Mouse (Mus musculus): ENCODE measurements around the gene Ptgr1. TPM values are rescaled to one million over a fixed set of nuclear protein-coding genes. Genes with fewer than 3 reads are reported as not detected.
A peak's percentile ranks its signal among the peaks of the same experiment; 100 is the strongest.

Gene Ptgr1
- polyA plus RNA-seq, 1 experiment from 2014 or later: 31.1 TPM

DNA sequence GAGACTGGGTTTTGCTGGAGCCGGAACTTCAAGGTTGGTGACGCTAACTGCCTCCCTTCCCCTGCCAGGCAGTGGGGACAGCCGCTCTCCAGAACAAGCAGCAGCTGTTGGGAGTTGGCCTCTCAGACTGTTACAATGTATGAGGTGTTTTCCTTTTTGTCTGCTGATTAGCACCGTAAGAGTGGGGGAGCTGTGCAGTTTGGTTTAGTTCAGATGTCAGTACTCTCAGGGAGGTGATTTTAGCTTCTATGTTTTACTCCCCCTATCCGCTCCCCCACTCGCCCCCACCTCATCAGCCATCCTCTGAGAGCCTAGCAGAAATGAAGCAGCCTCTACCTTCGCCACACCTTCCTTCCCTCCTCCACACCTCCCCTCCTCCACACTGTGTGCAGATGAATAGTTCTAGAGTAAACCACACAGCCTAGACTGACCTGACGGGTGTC is 8.4 kb upstream of the Ptgr1 start:
- no peak for TF ChIP-seq CTCF (IDR thresholded peaks at IDR 0.05; ENCODE audit: low read depth)
- WGBS: 52% methylated on average over 8 of the region's 8 CpGs
- no peaks in the 10 kb centered on the region for H3K9me3 ChIP-seq (ENCODE audit: control insufficient read depth)
- no peak overlapping the region for H3K4me3 ChIP-seq (ENCODE audit: low read depth, low read length)
- H3K4me1 ChIP-seq (replicated peaks; ENCODE audit: control insufficient read depth, insufficient read depth, low read length): peaks cover 3% of the 10 kb centered on the region
- no peak for ATAC-seq
- no peaks in the 10 kb centered on the region for H3K36me3 ChIP-seq (ENCODE audit: control insufficient read depth, insufficient read depth)
- H3K27me3 ChIP-seq (replicated peaks; ENCODE audit: control insufficient read depth, insufficient read depth, low read length): no peaks in the 10 kb centered on the region
- peak overlapping the region; percentile 14; the same call in 1 of the 2 replicates for H3K4me2 ChIP-seq (replicated peaks; ENCODE audit: low read depth)
- H3K9ac ChIP-seq (ENCODE audit: low read depth, low read length): no peak overlapping the region
- H3K27ac ChIP-seq (ENCODE audit: low read depth, low read length): peak overlapping the region; percentile 66

DNA sequence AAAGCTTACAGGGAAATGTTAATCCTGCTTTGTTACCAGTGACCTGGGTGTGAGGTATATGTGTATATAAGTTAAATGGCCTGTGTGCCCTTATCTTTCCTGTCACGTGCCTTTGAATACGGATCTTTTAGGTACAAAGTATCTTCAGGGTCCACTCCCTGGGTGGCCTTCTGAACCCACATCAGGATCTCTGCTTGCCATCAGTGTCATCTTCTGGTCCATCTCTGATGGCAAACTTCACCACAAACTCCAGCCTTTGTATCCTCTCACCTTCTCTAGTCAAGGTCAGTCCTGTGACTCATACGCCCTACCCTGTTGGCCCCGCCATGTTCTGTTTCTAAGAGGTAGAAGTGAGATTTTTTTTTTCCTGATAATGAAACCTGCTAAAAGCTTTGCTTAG is 7.8 kb upstream of the Ptgr1 start, which contains the start of gene Dnajc25:
Dnajc25 (plus strand) TSS at position 301 of the 400 bp plus-strand sequence.
- Histone ChIP-seq H3K9ac (ENCODE audit: low read depth, low read length) (no peak within 1 kb of the TSS), H3K27me3 (replicated peaks; ENCODE audit: control insufficient read depth, insufficient read depth, low read length) (no peaks in the 10 kb centered on the region), H3K4me1 (replicated peaks; ENCODE audit: control insufficient read depth, insufficient read depth, low read length) (peaks cover 3% of the 10 kb centered on the region), H3K9me3 (ENCODE audit: control insufficient read depth) (no peaks in the 10 kb centered on the region), H3K27ac (ENCODE audit: low read depth, low read length) (peak within 1 kb of the TSS; percentile 66), H3K4me3 (ENCODE audit: low read depth, low read length) (no peak within 1 kb of the TSS), H3K36me3 (ENCODE audit: control insufficient read depth, insufficient read depth) (no peaks in the 10 kb centered on the region), H3K4me2 (replicated peaks; ENCODE audit: low read depth) (peak within 1 kb of the TSS; percentile 14; the same call in 1 of the 2 replicates)
- no peak for ATAC-seq
- no peak for TF ChIP-seq CTCF (IDR thresholded peaks at IDR 0.05; ENCODE audit: low read depth)
- 38% methylated on average over 4 of the region's 4 CpGs for WGBS

DNA sequence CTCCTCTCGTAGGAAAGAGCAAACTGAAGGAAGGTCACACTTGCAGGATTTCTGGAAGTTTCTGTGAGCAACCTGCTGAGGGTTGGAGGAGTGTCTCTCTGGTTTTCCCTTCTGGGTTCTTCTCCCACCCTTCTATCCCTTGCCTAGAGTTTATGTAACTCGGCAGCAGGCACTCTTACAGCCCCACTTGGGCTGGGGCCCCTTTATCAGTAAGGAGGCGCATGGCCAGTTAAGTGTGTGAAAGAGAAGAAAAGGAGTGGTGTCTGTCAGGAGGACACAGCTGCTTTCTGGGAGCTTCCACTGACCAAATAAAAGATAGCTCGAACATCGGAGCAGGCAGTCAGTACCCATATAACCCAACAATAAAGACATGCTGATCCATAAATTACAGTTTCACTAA is 5.3 kb upstream of the Ptgr1 start:
- Histone ChIP-seq H3K4me2 (replicated peaks; ENCODE audit: low read depth) (no peak overlapping the region), H3K4me3 (ENCODE audit: low read depth, low read length) (no peak overlapping the region), H3K27ac (ENCODE audit: low read depth, low read length) (no peak overlapping the region), H3K36me3 (ENCODE audit: control insufficient read depth, insufficient read depth) (no peaks in the 10 kb centered on the region), H3K27me3 (replicated peaks; ENCODE audit: control insufficient read depth, insufficient read depth, low read length) (no peaks in the 10 kb centered on the region), H3K4me1 (replicated peaks; ENCODE audit: control insufficient read depth, insufficient read depth, low read length) (peaks cover 3% of the 10 kb centered on the region), H3K9ac (ENCODE audit: low read depth, low read length) (no peak overlapping the region), H3K9me3 (ENCODE audit: control insufficient read depth) (no peaks in the 10 kb centered on the region)
- 43% methylated on average over 5 of the region's 5 CpGs for WGBS
- no peak for ATAC-seq
- no peak for TF ChIP-seq CTCF (IDR thresholded peaks at IDR 0.05; ENCODE audit: low read depth)

DNA sequence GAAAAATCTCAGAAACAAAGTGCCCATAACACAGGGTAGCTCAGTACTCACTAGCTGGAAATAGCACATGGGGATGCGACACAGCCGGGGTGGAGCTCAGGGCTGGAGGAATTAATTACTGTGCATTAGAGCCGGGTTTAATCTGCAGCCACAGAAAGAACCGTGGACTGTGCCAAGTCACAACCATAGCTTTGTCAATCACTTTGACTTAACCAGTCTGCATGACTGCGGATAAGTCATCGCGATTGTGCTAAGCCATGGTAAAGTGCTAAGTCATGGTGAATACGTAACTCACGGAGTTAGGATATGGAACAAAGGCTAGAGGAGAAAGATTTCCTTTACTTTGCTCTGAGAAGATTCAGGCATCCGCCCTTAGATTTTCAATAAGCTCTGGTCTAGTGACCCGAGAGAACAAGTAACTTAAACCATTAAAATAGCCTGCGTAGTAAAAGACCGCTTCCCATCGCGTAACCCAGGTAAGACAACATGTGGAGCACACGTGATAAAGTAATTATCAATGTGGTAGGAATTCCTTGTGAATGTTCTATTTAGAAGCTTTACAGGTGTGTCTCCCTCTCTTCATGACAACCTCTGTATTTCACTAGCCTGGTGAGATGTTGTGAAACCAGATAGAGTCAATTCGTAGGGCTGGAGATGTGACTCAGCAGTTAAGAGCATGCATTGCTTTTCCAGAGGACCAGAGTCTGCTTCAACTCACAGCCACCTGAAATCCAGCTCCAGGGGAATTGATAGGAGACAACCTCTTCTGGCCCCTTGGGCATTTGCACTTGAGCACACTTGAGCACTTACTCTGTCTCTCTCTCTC is 3.9 kb upstream of the Ptgr1 start:
- Histone ChIP-seq H3K4me2 (replicated peaks; ENCODE audit: low read depth) (no peak overlapping the region), H3K9me3 (ENCODE audit: control insufficient read depth) (no peaks in the 10 kb centered on the region), H3K27me3 (replicated peaks; ENCODE audit: control insufficient read depth, insufficient read depth, low read length) (no peaks in the 10 kb centered on the region), H3K27ac (ENCODE audit: low read depth, low read length) (peak overlapping the region; percentile 30; the same call in 1 of the 2 replicates), H3K4me1 (replicated peaks; ENCODE audit: control insufficient read depth, insufficient read depth, low read length) (peaks cover 3% of the 10 kb centered on the region), H3K9ac (ENCODE audit: low read depth, low read length) (no peak overlapping the region), H3K4me3 (ENCODE audit: low read depth, low read length) (no peak overlapping the region), H3K36me3 (ENCODE audit: control insufficient read depth, insufficient read depth) (no peaks in the 10 kb centered on the region)
- 74% methylated on average over 17 of the region's 17 CpGs for WGBS
- peak; percentile 71 for ATAC-seq
- no peak for TF ChIP-seq CTCF (IDR thresholded peaks at IDR 0.05; ENCODE audit: low read depth)

DNA sequence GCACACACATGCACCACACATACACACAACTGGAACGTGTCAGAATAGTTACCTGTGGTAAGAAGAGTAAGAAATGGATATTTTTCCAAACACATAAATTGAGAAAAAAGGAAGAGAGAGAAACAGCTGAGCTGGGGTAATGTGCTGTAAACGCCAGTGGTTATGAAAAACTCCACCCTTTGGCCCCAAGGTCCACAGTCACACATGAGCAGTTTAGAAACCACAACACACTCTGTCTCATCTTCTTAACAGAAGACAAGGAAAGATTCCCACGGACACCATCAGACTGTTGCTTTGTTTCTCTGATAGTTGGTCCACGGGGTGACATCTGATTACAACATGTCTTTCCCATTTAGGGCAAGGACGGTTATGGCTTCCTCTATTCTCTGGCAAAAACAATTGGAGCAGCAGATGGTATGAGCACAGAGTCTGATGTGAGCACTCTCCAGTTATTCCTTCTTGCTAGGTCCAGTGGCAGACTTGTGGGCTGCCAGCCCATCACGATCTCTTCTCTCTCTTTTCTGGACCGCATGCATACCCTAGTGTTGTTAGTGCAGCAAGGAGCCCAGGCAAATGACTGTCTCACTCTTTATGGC is 2.5 kb upstream of the Ptgr1 start:
- H3K9ac ChIP-seq (ENCODE audit: low read depth, low read length): no peak overlapping the region
- H3K4me1 ChIP-seq (replicated peaks; ENCODE audit: control insufficient read depth, insufficient read depth, low read length): peaks cover 4% of the 10 kb centered on the region
- no peak overlapping the region for H3K27ac ChIP-seq (ENCODE audit: low read depth, low read length)
- ATAC-seq: no peak
- WGBS: 77% methylated on average over 7 of the region's 7 CpGs
- no peak for TF ChIP-seq CTCF (IDR thresholded peaks at IDR 0.05; ENCODE audit: low read depth)
- H3K9me3 ChIP-seq (ENCODE audit: control insufficient read depth): no peaks in the 10 kb centered on the region
- H3K36me3 ChIP-seq (ENCODE audit: control insufficient read depth, insufficient read depth): no peaks in the 10 kb centered on the region
- H3K27me3 ChIP-seq (replicated peaks; ENCODE audit: control insufficient read depth, insufficient read depth, low read length): no peaks in the 10 kb centered on the region
- H3K4me2 ChIP-seq (replicated peaks; ENCODE audit: low read depth): no peak overlapping the region
- no peak overlapping the region for H3K4me3 ChIP-seq (ENCODE audit: low read depth, low read length)

DNA sequence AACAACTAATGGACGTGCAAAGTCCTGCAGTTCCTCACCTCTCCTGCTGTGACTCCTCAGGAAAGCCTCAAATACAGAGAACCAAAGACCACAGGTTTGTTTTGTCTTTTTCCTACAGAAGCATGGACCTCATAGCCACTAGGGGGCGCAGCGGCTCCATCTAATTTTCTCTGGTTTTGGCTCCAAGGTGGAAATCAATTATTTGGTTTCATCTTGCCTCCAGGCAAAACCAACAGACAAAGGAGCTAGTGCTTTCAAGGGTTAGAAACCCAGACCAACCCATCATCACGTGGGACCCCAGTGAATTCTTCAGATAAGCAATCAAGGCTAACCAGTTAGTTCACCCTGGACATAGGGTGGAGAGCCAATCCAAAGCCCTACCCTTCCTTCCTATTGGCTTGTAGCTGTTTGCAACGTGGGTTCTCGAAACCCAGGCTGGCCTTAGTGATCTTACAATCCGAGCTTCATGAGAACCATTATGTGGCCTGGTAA is 1.7 kb downstream of the Ptgr1 start:
- Histone ChIP-seq H3K27me3 (replicated peaks; ENCODE audit: control insufficient read depth, insufficient read depth, low read length) (no peaks in the 10 kb centered on the region), H3K9ac (ENCODE audit: low read depth, low read length) (no peak overlapping the region), H3K4me1 (replicated peaks; ENCODE audit: control insufficient read depth, insufficient read depth, low read length) (0 out of 2 replicates have a peak, but pooled peaks cover 4% of the 10 kb centered on the region), H3K9me3 (ENCODE audit: control insufficient read depth) (no peaks in the 10 kb centered on the region), H3K27ac (ENCODE audit: low read depth, low read length) (no peak overlapping the region), H3K36me3 (ENCODE audit: control insufficient read depth, insufficient read depth) (peaks cover 9% of the 10 kb centered on the region), H3K4me2 (replicated peaks; ENCODE audit: low read depth) (0 out of 2 replicates have a peak overlapping the region, but pooled peaks have one; percentile 3), H3K4me3 (ENCODE audit: low read depth, low read length) (no peak overlapping the region)
- ATAC-seq: no peak; the same call in 1 of the 2 replicates
- 13% methylated on average over 7 of the region's 7 CpGs for WGBS
- peak; percentile 88 for TF ChIP-seq CTCF (IDR thresholded peaks at IDR 0.05; ENCODE audit: low read depth)

Measured in intestine, postnatal 0 days (tissue).